Mouse (Mus musculus) E14TG2a.4 (cell line): ENCODE results near the gene Mrgprd.

Experiments
- CTCF ChIP-seq: conservative IDR thresholded peaks from 2 replicates; pipeline ENCODE4 v1.5.1; 2014; ENCODE audit warnings: low read length
- NANOG ChIP-seq: IDR thresholded peaks from 2 replicates; pipeline ENCODE4 v1.6.1; 2014; ENCODE audit warnings: borderline replicate concordance, low read length, mixed read lengths

- TF ChIP-seq CTCF, result no peak
- TF ChIP-seq NANOG, result no peak
Measured at GRCm38 (mm10) chr7:145299562-145300320, 14.9 kb upstream of the Mrgprd start.
